Mouse (Mus musculus) MN1 (cell line): Measurements from ENCODE around the gene Mta3.
"Not testable (repeated sequence)": the region's sequence is repeated elsewhere in the genome, so short reads cannot be mapped to it uniquely, and the experiment has no call there.

ENCODE experiments used
- DNase-seq: peaks from one replicate; pipeline ENCODE4 v3.0.0-alpha.2; 2016; ENCODE audit warnings: low spot score

Gene Mta3

GRCm38 (mm10) chr17:83849717-83850116 lies 143.8 kb downstream of the Mta3 start:
- no peak for DNase-seq

GRCm38 (mm10) chr17:83850458-83850857 lies 144.5 kb downstream of the Mta3 start:
- DNase-seq = peak; percentile 94

GRCm38 (mm10) chr17:83850864-83851263 lies 144.9 kb downstream of the Mta3 start:
- DNase-seq = no peak

GRCm38 (mm10) chr17:83853831-83854230 lies 147.9 kb downstream of the Mta3 start:
- DNase-seq = no peak

- DNase-seq = no peak
Observed at GRCm38 (mm10) chr17:83854284-83854918, 148.4 kb downstream of the Mta3 start.

GRCm38 (mm10) chr17:83858413-83858812 lies 152.4 kb downstream of the Mta3 start:
- DNase-seq = no peak

- no peak for DNase-seq
Observed at GRCm38 (mm10) chr17:83859639-83860038, 153.7 kb downstream of the Mta3 start.

- DNase-seq = no peak
Observed at GRCm38 (mm10) chr17:83860224-83860623, 154.3 kb downstream of the Mta3 start.

GRCm38 (mm10) chr17:83860968-83861367 lies 155.0 kb downstream of the Mta3 start:
- DNase-seq = not testable (repeated sequence)

GRCm38 (mm10) chr17:83861444-83862133 lies 155.6 kb downstream of the Mta3 start:
- peak; percentile 98 for DNase-seq

- peak; percentile 63 for DNase-seq
Observed at GRCm38 (mm10) chr17:83862134-83862881, 156.3 kb downstream of the Mta3 start.

GRCm38 (mm10) chr17:83865366-83865765 lies 159.4 kb downstream of the Mta3 start:
- no peak for DNase-seq

GRCm38 (mm10) chr17:83866582-83866981 lies 160.6 kb downstream of the Mta3 start:
- peak; percentile 69 for DNase-seq

GRCm38 (mm10) chr17:83870385-83870784 lies 164.4 kb downstream of the Mta3 start:
- no peak for DNase-seq
